Mouse (Mus musculus) small intestine, adult 2 months (tissue): ENCODE measurements around the gene Otulin. TPM values are rescaled to one million over a fixed set of nuclear protein-coding genes. Genes with fewer than 3 reads are reported as not detected.

Source experiments
- H3K27ac ChIP-seq: fragments of 200-500 bp; 2 replicates; pipeline ENCODE4 v1.5.1; 2012; ENCODE audit warnings: low read depth, low read length, control low read depth, inconsistent platforms; ENCODE audit not compliant: insufficient read depth
- H3K27me3 ChIP-seq: fragments of 200-500 bp; 2 replicates; pipeline ENCODE4 v1.6.1; 2012; ENCODE audit warnings: mild to moderate bottlenecking, moderate library complexity, low read length, inconsistent platforms; ENCODE audit not compliant: control insufficient read depth, insufficient read depth
- H3K36me3 ChIP-seq: fragments of 200-500 bp; 2 replicates; pipeline ENCODE4 v1.6.1; 2012; ENCODE audit warnings: mild to moderate bottlenecking, low read length, control low read depth, inconsistent platforms; ENCODE audit not compliant: control insufficient read depth, insufficient read depth
- H3K4me1 ChIP-seq: fragments of 200-500 bp; 2 replicates; pipeline ENCODE4 v1.6.1; 2012; ENCODE audit warnings: low read length, inconsistent platforms, mixed read lengths; ENCODE audit not compliant: control insufficient read depth, insufficient read depth, insufficient read length
- H3K4me3 ChIP-seq: fragments of 200-500 bp; 2 replicates; pipeline ENCODE4 v1.5.1; 2012; ENCODE audit warnings: low read depth, mild to moderate bottlenecking, control low read depth, inconsistent platforms, low read length, moderate library complexity
- CTCF ChIP-seq: fragments of 200-500 bp; IDR thresholded peaks from 2 replicates; pipeline ENCODE4 v1.5.1; 2012; ENCODE audit warnings: low read depth, mild to moderate bottlenecking, control low read depth, inconsistent platforms, low read length, moderate library complexity, mixed read lengths; ENCODE audit not compliant: insufficient replicate concordance, insufficient read length; ENCODE audit errors: extremely low read depth
- POLR2A ChIP-seq: fragments of 200-500 bp; IDR thresholded peaks from 2 replicates; pipeline ENCODE4 v1.6.1; 2012; ENCODE audit warnings: low read depth, mild to moderate bottlenecking, control low read depth, inconsistent platforms, low read length, moderate library complexity
- WGBS: fragments of 180-500 bp; shearing (Covaris S2); methylation state at CpG from one replicate; pipeline ENCODE4 v1.1.7; 2018; 5-methylcytosine and 5-hydroxymethylcytosine counted together
- polyA plus RNA-seq: library from polyadenylated mRNA; depleted of rRNA; stranded (reverse); fragments of >200 nt; gene quantifications from 2 replicates; pipeline ENCODE4 v1.2.3, GENCODE M21; 2012; rRNA removed

Gene Otulin
- polyA plus RNA-seq, result 14.4 and 31.8 TPM in 2 replicates

DNA sequence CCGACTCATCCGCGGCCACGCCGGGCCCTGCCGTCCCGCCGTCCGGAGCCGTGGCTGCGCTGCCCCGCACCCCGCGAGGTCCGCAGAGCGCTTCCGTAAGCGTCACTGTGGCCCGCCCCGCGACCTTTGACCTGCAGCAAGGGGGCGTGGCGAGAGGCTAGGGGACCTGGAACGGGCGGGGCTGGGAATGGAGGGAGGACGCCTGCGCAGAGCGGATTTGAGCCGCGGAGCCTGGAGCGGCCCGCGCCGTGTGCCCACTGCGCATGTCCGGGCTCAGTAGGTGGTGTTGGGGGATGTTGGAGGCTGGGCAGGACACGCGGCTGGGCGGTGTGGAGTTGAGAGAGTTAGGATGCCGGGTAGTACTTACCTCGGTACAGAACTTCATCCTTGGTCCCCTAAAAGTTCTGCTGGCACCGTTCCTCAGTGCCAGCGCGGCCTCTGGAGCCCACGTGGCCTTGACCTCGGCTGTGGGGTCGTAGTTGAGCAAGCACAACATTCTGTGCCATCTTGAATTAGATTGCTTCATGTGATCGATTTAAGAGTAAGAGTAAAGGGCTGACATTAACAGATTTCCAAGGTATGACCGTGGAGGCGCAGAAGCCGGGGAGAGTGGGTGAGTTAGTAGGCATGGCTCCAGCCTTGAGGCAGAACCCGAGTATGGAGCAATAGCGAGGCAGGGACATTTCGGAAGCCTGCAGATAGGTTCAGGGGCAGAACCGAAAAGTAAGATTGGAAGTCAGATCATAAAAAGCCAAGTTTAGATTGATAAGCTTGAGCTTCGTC, at the start of gene Otulin:
Otulin (minus strand) TSS at position 93 of the 783 bp plus-strand sequence.
- Histone ChIP-seq H3K27me3 (no peaks in the 10 kb centered on the region), H3K4me3 (peak within 1 kb of the TSS; percentile 87), H3K27ac (peak within 1 kb of the TSS; percentile 24), H3K4me1 (peaks cover 16% of the 10 kb centered on the region; the same call in 1 of the 2 replicates), H3K36me3 (peaks cover 5% of the 10 kb centered on the region)
- TF ChIP-seq POLR2A, result peak; percentile 52
- no peak for TF ChIP-seq CTCF
- WGBS, result 5% methylated on average over 56 of the region's 56 CpGs

DNA sequence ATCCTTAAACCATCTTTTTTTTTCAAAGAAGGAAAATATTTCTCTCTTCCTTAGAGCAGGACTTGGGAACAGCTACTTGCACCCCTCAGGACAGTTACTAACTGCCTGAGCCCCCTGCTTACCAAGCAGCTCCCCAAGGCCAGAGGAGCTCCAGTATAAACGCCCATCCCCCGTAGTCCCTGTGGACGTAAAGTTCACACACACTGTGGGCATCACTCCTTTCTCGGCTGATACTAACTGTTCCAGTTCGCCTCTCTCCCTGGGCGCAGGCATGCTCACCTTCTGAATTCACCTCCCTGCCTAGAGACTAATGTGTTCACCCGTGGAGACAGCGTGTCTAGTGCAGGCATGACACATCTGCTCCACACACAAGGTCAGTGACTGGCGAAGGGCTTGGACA, 48.0 kb upstream of the Otulin start:
- 85% methylated on average over 9 of the region's 9 CpGs for WGBS
- peak overlapping the region; percentile 29; the same call in 1 of the 2 replicates for H3K27ac ChIP-seq

DNA sequence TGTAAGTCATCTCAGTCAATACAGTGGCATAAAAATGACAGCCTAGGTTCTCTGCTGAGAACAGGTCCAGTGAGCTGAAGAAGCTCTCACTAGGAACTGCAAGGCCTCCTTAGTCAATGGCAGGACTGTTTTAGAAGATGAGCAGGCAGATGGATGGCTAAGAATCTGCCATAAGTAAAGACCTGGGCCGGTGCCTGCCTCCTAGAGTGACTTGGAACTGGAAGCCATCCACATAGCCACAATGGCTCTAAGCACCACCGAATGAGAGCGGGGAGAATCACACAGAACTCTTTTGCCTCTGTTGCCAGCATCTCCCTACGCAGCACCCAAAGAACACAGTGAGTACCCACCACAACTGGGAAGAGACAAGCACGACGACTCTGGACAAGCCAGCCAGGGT, 47.3 kb upstream of the Otulin start:
- 0 out of 2 replicates have a peak, but pooled peaks cover 3% of the 10 kb centered on the region for H3K4me1 ChIP-seq
- H3K4me3 ChIP-seq, result peak overlapping the region; percentile 21; the same call in 1 of the 2 replicates
- WGBS, result 82% methylated on average over 6 of the region's 6 CpGs
- H3K27me3 ChIP-seq, result no peaks in the 10 kb centered on the region
- TF ChIP-seq POLR2A, result no peak
- TF ChIP-seq CTCF, result no peak
- no peaks in the 10 kb centered on the region for H3K36me3 ChIP-seq
- no peak overlapping the region for H3K27ac ChIP-seq

More for the DNA sequence above, 48.0 kb upstream of the Otulin start:
- Histone ChIP-seq H3K4me3 (peak overlapping the region; percentile 19), H3K36me3 (no peaks in the 10 kb centered on the region), H3K4me1 (0 out of 2 replicates have a peak, but pooled peaks cover 3% of the 10 kb centered on the region), H3K27me3 (no peaks in the 10 kb centered on the region)
- TF ChIP-seq CTCF (no peak), POLR2A (no peak)

DNA sequence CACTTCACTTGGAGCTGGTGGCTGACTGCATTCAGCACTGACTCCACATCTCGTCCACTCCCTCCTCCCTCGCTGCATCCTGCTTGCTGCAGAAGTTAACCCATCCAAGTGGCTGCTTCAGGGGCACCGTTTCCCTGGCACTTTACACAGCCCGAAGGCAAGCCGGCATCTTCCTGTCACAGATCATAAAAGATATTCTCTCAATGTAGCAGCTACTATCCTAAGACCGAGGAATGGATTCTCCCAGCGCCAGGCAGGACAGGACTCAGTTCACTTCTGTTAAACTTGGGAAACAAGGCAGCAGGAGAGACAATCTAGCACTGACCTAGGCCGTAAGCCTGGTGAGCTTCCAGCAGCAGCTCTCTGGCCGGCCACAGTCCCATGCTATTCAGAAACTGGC, 45.7 kb upstream of the Otulin start:
- Histone ChIP-seq H3K36me3 (no peaks in the 10 kb centered on the region), H3K27me3 (no peaks in the 10 kb centered on the region), H3K4me1 (no peaks in the 10 kb centered on the region; the same call in 1 of the 2 replicates), H3K4me3 (no peak overlapping the region), H3K27ac (no peak overlapping the region)
- no peak for TF ChIP-seq POLR2A
- TF ChIP-seq CTCF, result no peak
- WGBS, result 71% methylated on average over 9 of the region's 9 CpGs

DNA sequence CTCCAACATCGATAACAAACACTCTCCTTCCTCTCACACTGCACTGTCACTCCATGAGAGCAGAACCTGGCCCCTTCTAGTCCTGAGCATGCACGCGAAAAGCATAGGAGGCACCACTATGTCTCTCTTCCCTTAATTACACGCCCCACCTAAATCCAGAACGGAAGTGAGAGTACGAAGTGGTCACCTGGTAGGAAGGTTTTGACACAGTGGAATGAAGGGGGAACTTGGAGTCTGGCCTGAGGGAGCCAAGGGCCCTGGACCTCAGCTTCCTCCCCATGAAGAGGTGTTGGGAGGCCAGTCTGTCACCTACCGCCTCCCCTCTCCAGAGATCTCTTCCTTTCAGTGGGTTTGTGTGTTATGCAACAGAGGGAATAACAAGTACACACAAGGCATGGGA, 44.6 kb upstream of the Otulin start:
- Histone ChIP-seq H3K4me1 (no peaks in the 10 kb centered on the region; the same call in 1 of the 2 replicates), H3K27me3 (no peaks in the 10 kb centered on the region), H3K4me3 (no peak overlapping the region), H3K27ac (peak overlapping the region; percentile 42; the same call in 1 of the 2 replicates), H3K36me3 (no peaks in the 10 kb centered on the region)
- 80% methylated on average over 7 of the region's 7 CpGs for WGBS
- no peak for TF ChIP-seq POLR2A
- no peak for TF ChIP-seq CTCF

DNA sequence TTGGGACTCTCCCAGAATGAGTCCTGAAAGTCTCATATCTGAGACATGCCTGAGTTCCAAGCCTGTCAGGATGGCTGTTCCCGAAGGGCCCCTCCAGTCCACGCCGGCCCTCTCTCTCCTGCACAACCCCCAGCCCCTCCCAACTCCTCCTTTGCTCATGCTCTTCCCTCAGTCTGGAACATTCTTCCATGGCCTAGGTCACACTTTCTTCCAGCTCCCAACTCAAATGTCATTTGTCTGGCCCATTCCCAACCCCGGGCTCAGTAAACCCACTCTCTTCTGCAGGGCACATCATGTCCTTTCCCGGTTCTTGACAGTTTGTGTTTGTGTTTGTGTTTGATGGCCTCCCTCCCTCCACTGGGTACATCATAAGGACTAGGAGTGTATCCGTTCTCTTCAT, 43.5 kb upstream of the Otulin start:
- no peaks in the 10 kb centered on the region for H3K27me3 ChIP-seq
- WGBS, result 77% methylated on average over 6 of the region's 6 CpGs
- no peak overlapping the region for H3K4me3 ChIP-seq
- TF ChIP-seq POLR2A, result no peak
- no peak for TF ChIP-seq CTCF
- H3K36me3 ChIP-seq, result no peaks in the 10 kb centered on the region
- H3K27ac ChIP-seq, result peak overlapping the region; percentile 42; the same call in 1 of the 2 replicates
- no peaks in the 10 kb centered on the region; the same call in 1 of the 2 replicates for H3K4me1 ChIP-seq

DNA sequence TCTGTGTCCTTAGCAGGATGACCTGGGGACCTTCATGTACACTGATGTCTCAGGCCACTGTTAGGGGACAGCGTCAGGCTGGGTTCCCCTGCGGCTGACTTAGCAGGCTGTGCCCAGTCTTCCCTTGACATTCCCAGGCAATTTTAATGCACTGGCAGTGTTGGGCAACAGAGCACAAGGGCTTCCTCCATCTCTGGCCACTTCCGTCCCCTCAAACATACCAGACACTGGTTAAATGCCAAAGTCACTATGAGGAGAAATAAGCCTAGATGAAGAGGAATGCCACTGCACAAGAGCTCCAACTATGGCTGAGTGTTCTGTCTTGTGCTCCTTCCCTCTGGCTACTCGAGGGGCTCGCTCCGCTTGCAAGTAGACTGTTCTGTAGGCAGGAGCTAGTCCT, 42.7 kb upstream of the Otulin start:
- Histone ChIP-seq H3K4me3 (no peak overlapping the region), H3K27ac (no peak overlapping the region; the same call in 1 of the 2 replicates), H3K4me1 (no peaks in the 10 kb centered on the region; the same call in 1 of the 2 replicates), H3K27me3 (no peaks in the 10 kb centered on the region), H3K36me3 (no peaks in the 10 kb centered on the region)
- TF ChIP-seq CTCF, result no peak
- no peak for TF ChIP-seq POLR2A
- 87% methylated on average over 6 of the region's 6 CpGs for WGBS
